Mouse (Mus musculus): ENCODE measurements around the gene Myoz1.
"Not testable (repeated sequence)": the region's sequence is repeated elsewhere in the genome, so short reads cannot be mapped to it uniquely, and the experiment has no call there.

Gene Myoz1

DNA sequence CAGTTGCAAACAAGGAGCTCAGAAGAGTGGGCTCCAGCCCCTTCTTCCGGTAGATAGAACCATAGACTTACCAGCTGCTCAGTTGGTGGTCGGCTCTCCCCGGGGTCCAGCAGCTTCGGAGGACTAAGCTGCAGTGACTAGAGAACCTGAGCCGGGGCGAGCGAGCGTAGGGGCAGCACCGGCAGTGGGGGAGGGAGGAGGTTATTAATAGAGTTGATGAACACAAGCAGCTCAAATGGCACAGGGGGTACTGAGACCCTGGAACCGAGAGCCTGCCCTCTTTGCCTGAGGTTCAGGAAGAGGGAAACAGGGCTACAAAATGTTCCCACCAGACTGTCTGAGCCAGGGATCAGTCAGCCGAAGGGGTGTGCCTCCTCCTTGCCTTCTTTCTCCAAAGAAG, at the start of gene Myoz1:
Gene Myoz1, minus strand, starts transcription at position 180 of the 400 bp plus-strand sequence.
- no peak for DNase-seq (ENCODE audit: low spot score in 2 of 2)

- not testable (repeated sequence) for DNase-seq (ENCODE audit: low spot score in 2 of 2)
Measured at GRCm38 (mm10) chr14:20703461-20703860, 47.1 kb upstream of the Myoz1 start.

DNA sequence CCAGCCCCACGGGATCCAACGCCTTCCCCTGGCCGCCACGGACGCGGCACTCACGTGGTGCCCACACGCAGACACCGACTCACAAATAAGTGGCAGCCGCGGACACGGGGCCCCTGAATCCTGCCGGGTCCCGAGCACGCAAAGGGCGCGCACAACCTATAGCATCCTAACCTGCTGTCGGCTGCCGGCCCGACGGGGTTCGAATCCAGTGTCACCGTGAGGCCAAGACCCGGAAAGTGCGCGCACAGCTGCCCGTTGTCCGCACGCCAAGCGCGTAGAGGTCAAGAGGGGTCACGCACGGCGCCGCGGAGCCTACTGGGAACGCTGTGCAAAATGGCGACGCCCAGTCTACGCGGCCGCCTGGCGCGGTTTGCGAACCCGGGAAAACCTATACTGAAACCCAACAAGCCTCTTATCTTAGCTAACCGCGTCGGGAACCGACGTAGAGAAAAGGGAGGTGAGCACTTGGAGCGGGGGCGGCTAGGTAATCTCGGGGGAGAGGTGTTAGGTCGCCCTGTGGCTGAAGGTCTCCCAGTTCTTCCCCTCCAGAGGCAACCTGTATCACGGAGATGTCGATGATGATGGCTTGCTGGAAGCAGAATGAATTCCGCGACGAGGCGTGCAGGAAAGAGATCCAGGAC, 46.5 kb upstream of the Myoz1 start, which contains the start of gene Chchd1:
Gene Chchd1, plus strand, starts transcription at position 266 of the 641 bp plus-strand sequence.
- DNase-seq (ENCODE audit: low spot score in 2 of 2), result peak; percentile 86 to 92

GRCm38 (mm10) chr14:20702096-20702740, 45.9 kb upstream of the Myoz1 start:
- no peak for DNase-seq (ENCODE audit: low spot score in 2 of 2)

DNA sequence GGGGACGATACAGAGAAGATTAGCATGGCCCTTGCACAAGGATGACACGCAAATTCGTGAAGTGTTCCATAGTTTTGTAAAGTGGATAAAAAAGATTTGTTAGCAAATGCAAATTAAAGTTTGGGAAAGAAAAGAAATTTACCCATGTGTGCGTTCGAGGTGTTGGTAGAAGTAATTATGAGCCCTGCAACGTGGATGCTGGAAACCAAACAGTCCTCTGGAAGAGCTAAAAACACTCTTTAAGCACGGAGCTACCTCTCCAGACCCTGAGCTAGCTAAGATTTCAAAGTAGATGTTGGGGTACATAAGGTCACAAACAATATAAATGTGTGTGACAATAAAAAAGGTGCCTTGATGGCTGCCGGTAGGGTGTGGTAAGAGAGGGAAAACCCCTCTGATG, 45.2 kb upstream of the Myoz1 start:
- no peak for DNase-seq (ENCODE audit: low spot score in 2 of 2)

DNA sequence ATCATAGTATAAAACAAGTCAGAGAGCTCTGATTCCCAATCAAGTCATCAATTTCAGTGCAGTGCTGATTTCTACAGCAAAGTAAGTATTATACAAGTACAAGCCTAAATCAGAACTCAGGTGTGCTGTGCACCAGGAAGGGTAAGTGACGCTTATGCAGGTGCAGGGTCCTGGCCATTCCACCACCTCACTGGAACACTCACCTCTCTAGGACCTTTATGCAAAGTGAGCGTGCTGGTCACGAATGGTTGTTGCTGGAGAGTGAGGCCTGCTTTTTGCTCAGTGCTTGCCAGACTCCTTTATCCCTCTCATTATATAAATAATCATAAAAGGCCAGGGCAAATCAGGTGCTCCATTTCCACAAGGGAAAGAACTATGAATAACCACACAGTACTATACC, 44.0 kb upstream of the Myoz1 start:
- DNase-seq (ENCODE audit: low spot score in 2 of 2), result no peak

GRCm38 (mm10) chr14:20698515-20698914, 42.2 kb upstream of the Myoz1 start:
- DNase-seq (ENCODE audit: low spot score in 2 of 2), result no peak

DNA sequence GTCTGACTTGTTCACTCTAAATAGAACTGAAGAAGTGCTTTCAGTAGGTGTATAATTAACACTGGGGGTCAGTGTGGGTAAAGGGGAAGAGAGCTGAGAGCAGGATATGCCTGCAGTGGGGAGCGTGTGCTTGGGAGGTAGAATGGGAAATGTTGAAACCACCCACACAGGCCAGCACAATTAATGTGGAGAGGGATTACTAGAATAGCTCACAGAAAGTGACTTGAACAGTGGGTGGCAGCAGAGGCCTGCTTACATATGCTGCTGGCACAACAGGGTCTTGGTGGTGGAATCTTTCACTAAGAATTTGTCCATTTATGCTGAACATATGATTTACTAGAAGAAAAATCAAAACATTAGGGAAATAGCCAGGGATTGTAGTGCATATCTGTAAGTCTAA, 40.6 kb upstream of the Myoz1 start:
- peak in 1 of 2 experiments; percentile 65 for DNase-seq (ENCODE audit: low spot score in 2 of 2)

- peak in 1 of 2 experiments; percentile 52 for DNase-seq (ENCODE audit: low spot score in 2 of 2)
Measured at GRCm38 (mm10) chr14:20695761-20696520, 39.6 kb upstream of the Myoz1 start.

- DNase-seq (ENCODE audit: low spot score in 2 of 2), result peak; percentile 83 to 88
Measured at GRCm38 (mm10) chr14:20694884-20695760, 38.8 kb upstream of the Myoz1 start, which contains the start of gene Fut11. Fut11 (plus strand) TSS chr14:20694968.

- no peak for DNase-seq (ENCODE audit: low spot score in 2 of 2)
Measured at GRCm38 (mm10) chr14:20694185-20694883, 38.0 kb upstream of the Myoz1 start.

- DNase-seq (ENCODE audit: low spot score in 2 of 2), result no peak
Measured at GRCm38 (mm10) chr14:20693589-20694101, 37.3 kb upstream of the Myoz1 start.

DNA sequence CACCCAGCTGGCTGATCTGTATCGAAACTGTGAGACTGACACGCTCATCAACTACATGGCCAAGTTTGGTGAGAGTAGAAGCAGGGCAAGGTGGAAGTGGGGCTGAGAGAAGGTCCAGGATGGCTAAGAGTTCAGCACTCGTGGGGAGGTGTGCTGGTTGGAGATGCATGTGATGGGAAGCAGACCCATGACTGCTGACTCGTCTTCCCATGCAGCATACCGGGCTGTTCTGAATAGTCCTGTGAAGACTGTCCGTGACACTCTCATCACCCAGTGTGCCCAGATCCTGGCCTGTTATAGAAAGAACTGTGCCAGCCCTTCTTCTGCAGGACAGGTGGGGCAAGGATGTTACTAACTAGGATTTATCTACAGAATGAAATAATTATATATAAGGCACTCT, 35.4 kb upstream of the Myoz1 start:
- no peak for DNase-seq (ENCODE audit: low spot score in 2 of 2)

- no peak for DNase-seq (ENCODE audit: low spot score in 2 of 2)
Measured at GRCm38 (mm10) chr14:20689009-20689408, 32.7 kb upstream of the Myoz1 start.

- no peak for DNase-seq (ENCODE audit: low spot score in 2 of 2)
Measured at GRCm38 (mm10) chr14:20686576-20686975, 30.2 kb upstream of the Myoz1 start.

- peak in 1 of 2 experiments; percentile 60 for DNase-seq (ENCODE audit: low spot score in 2 of 2)
Measured at GRCm38 (mm10) chr14:20682498-20682897, 26.2 kb upstream of the Myoz1 start.

GRCm38 (mm10) chr14:20681742-20682141, 25.4 kb upstream of the Myoz1 start:
- no peak for DNase-seq (ENCODE audit: low spot score in 2 of 2)

DNA sequence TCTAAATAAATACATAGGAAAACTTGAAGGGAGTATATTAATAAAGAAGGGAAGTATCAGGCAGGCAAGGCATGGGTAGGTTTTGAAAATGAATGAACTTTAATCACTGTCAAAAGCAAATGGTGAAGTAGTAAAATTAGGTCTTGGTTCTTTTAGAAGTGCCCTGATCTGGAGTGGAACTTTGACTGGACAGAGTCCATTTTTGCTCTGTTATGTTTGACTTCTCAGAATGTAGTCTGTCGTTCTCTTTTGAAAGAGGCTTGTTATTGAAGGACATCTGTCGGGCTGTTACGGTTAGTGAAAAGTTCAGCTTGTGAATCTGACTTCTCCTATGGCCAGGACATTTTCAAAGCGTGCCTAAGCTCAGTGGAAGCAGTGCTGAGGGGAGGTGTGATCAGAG, 21.6 kb upstream of the Myoz1 start:
- DNase-seq (ENCODE audit: low spot score in 2 of 2), result no peak

DNA sequence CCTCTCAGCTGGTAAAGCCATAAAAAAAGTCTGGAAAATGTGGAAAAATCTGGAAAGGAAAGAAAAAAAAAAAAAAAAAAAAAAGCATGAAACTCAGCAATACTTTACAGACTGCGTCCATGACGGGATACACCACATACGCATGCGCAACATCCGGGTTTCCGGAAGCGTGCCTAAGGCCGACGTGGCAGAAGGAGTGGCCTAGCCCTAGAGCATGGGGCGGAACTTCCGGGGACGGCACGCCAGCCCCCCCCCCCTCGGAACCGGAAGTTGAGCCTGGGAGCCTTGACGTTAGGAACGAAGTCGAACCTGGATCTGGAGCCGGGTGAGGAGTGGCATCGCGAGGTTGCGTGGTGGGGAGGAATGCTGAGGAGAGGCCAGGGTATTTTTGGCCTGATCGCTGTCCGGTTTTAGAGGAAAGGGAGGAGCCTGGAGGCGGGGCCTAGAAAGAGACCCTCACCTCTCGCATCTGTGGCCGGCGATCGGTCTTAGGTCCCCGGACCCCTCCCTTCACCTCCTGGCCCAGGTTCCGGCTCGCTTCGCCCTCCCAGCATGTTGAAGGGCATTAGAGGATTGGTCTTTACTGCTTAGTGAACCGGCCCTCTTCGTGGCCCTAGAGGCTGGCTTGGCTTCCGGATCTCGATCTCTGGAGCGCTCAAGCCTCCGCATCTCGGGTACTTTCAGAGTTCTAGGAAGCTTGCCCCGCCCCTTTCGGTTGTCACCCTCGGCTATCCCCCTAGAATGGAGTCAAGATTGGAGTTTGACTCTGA, 17.9 kb upstream of the Myoz1 start, which contains the start of gene Sec24c:
Gene Sec24c, plus strand, starts transcription at position 245 of the 770 bp plus-strand sequence.
- DNase-seq (ENCODE audit: low spot score in 2 of 2), result peak; percentile 93 to 99

- DNase-seq (ENCODE audit: low spot score in 2 of 2), result peak; percentile 27 to 43
Measured at GRCm38 (mm10) chr14:20673735-20674063, 17.4 kb upstream of the Myoz1 start.

Measured in spleen, postnatal 10 days (tissue).